Mouse (Mus musculus) cerebellum, adult 9-10 months (tissue): ENCODE measurements around the gene Pigx.

Source experiments
- DNase-seq: peaks from one replicate; pipeline ENCODE4 v3.0.0; 2022

The Pigx gene

DNA sequence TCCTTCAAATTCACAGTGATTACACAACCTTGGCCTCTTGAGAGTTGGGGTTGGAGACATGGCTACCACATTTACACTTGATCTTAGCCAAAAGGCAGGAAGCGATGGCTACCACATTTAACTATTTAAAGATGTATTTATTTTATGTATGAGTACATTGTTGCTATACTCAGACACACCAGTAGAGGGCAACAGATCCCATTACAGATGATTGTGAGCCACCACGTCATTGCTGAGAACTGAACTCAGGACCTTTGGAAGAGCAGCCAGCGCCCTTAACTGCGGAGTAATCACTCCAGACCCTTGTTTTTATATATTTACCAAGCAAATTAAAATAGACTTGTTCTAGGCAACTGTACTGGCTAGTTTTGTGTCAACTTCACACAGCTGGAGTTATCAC, 57.2 kb downstream of the Pigx start:
- DNase-seq, result no peak
